Mouse (Mus musculus) testis, adult 2 months (tissue): ENCODE results near the gene Lrmda.

ENCODE experiments used
- CTCF ChIP-seq: fragments of 200-500 bp; IDR thresholded peaks from 2 replicates; pipeline ENCODE4 v1.5.1; 2012; ENCODE audit warnings: low read depth, mild to moderate bottlenecking, inconsistent platforms, low read length, moderate library complexity; ENCODE audit not compliant: control insufficient read depth, insufficient read depth, insufficient replicate concordance
- POLR2A ChIP-seq: fragments of 200-500 bp; IDR thresholded peaks from 2 replicates; pipeline ENCODE4 v1.6.1; 2012; ENCODE audit warnings: low read depth, mild to moderate bottlenecking, inconsistent platforms, low read length, moderate library complexity; ENCODE audit not compliant: control insufficient read depth

- TF ChIP-seq POLR2A (no peak), CTCF (no peak)
Measured at GRCm38 (mm10) chr14:22345248-22345647, 325.7 kb downstream of the Lrmda start.
